In genomic region chr7:27801137-27801536, GRCm38 (mm10) we compare ENCODE assay signal across 11 mouse cellular contexts. TPM values are rescaled to one million over a fixed set of nuclear protein-coding genes. Genes with fewer than 3 reads are reported as not detected.
DNase-seq lines count a peak whose midpoint lies in the region.
"Had no signal": no experiment of that assay in that cellular context is flagged by ENCODE, and none has a peak within 500 bp of the region (broad histone marks: within the 10 kb centered on the region; RNA-seq: fewer than 3 reads in every experiment).

No protein-coding gene starts in this region.

- no peaks in the 10 kb centered on the region for H3K27me3 ChIP-seq in splenic B cell, adult 2 months (ENCODE audit: control insufficient read depth, insufficient read depth, low read length, poor library complexity, severe bottlenecking)
- H3K27me3 ChIP-seq: limb, embryonic 12.5 days; midbrain, embryonic 12.5 days had no signal

- no peaks in the 10 kb centered on the region for H3K36me3 ChIP-seq in splenic B cell, adult 2 months (ENCODE audit: control insufficient read depth, insufficient read depth, low read length, poor library complexity, severe bottlenecking)
- H3K36me3 ChIP-seq: limb, embryonic 12.5 days; midbrain, embryonic 12.5 days had no signal

- intact Hi-C loops in heart, postnatal 10 days (cut with DNase I) = no loop called here
- intact Hi-C loops in heart, postnatal 25 days (cut with DNase I) = no loop called here

- DNase-seq in heart, postnatal 10 days = peak; percentile 4
- DNase-seq in heart, postnatal 25 days (ENCODE audit: low spot score) = no peak
- peak; percentile 2 for DNase-seq in lung, postnatal 25 days (ENCODE audit: low spot score)
- DNase-seq in lung, postnatal 14 days = no peak
- peak; percentile 55 for DNase-seq in ZHBTc4 (ENCODE audit: low read depth, low spot score)
- peak; percentile 4 for DNase-seq in splenic B cell, adult 2 months (ENCODE audit: low read depth, low spot score)
- DNase-seq in urinary bladder, postnatal 10 days (ENCODE audit: low spot score) = no peak
- DNase-seq: cerebellum, adult 2 months; kidney, postnatal 4 days had no signal

RNA-seq across cellular contexts. Expression of gene Zfp626, which starts 5.9 kb away (rescaled TPM):
- total RNA-seq in heart, postnatal 10 days (2021) = 1 to 10 TPM; 4.8 to 6.7 TPM
- 1 to 10 TPM; 5.5 to 6.2 TPM for total RNA-seq in heart, postnatal 25 days (2021)

RNA-seq across cellular contexts. Expression of gene Zfp59, which starts 37.3 kb away (rescaled TPM):
- 1 to 10 TPM; 2.6 to 3.6 TPM for total RNA-seq in heart, postnatal 10 days (2021)
- total RNA-seq in heart, postnatal 25 days (2021) = 1 to 10 TPM; 2.6 to 3.1 TPM

RNA-seq across cellular contexts. Expression of gene Zfp607a, which starts 56.2 kb away (rescaled TPM):
- 1 to 10 TPM; 3.4 to 5.1 TPM for total RNA-seq in heart, postnatal 10 days (2021)
- total RNA-seq in heart, postnatal 25 days (2021) = 1 to 10 TPM; 3.3 to 3.5 TPM

Comparison
In these comparisons a context has a peak if more than half of its experiments do, and no peak if none do; other contexts are left out.
1. DNase-seq: peak in heart, postnatal 10 days (2 of 2), lung, postnatal 25 days (single experiment), ZHBTc4 (single experiment) and splenic B cell, adult 2 months (single experiment); none in heart, postnatal 25 days (single experiment), lung, postnatal 14 days (single experiment) and urinary bladder, postnatal 10 days (single experiment).